In the genomic region with DNA sequence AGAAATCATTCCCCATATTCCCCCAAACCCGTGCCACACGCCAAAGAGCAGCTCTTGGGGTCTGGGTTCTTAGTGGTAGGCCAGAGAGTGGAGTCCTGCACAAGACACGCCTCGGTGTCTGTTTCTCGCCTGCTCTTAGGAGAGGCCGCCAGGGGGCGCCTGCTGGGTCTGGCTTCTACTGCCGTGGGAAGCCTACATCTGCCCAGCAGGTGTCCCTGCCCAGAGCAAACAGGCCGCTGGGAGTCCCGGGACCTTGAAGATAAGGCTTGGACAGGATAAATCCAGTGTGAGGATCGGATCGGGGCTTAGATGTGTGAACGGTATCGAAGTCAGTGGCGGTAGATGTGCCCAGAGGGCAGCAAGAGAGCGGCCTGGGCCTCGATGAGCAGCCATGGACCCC, we compare ENCODE assay signal across 9 mouse cellular contexts. TPM values are rescaled to one million over a fixed set of nuclear protein-coding genes. Genes with fewer than 3 reads are reported as not detected.
DNase-seq lines count a peak whose midpoint lies in the region; ATAC-seq lines count a peak whose summit lies in the region.
"Had no signal": no experiment of that assay in that cellular context is flagged by ENCODE, and none has a peak within 500 bp of the region (broad histone marks: within the 10 kb centered on the region; RNA-seq: fewer than 3 reads in every experiment).

A gene (plus strand): TSS at position 236 of the 400 bp plus-strand sequence.

- peak; percentile 93 for DNase-seq in heart, adult 11 months
- no peak for DNase-seq in heart, postnatal 25 days (ENCODE audit: low spot score)
- DNase-seq in cerebellum, postnatal 4 days (ENCODE audit: low spot score in 2 of 2), result peak; percentile 46 to 64
- peak; percentile 48 for DNase-seq in gastrocnemius, postnatal 25 days
- peak; percentile 70 for DNase-seq in left cerebral cortex, postnatal 4 days
- DNase-seq in midbrain, embryonic 14.5 days, result peak; percentile 83
- peak; percentile 44 to 68 for DNase-seq in spleen, postnatal 14 days (ENCODE audit: low spot score in 2 of 2)

- no peaks in the 10 kb centered on the region for H3K9me3 ChIP-seq in intestine, embryonic 16.5 days (ENCODE audit: control insufficient read depth, low read length)
- no peaks in the 10 kb centered on the region for H3K9me3 ChIP-seq in midbrain, embryonic 14.5 days (ENCODE audit: control insufficient read depth, low read length)

- H3K36me3 ChIP-seq in intestine, embryonic 16.5 days (ENCODE audit: control insufficient read depth, insufficient read depth, low read length), result no peaks in the 10 kb centered on the region
- no peaks in the 10 kb centered on the region for H3K36me3 ChIP-seq in midbrain, embryonic 14.5 days (ENCODE audit: control insufficient read depth, insufficient read depth, low read length)

- H3K4me3 ChIP-seq in intestine, embryonic 16.5 days (ENCODE audit: low read length), result peak within 1 kb of the TSS; percentile 47
- H3K4me3 ChIP-seq in midbrain, embryonic 14.5 days (replicated peaks; ENCODE audit: low read depth, low read length), result no peak within 1 kb of the TSS
- H3K4me3 ChIP-seq: myocyte had no signal

- WGBS in intestine, embryonic 16.5 days, result 5% methylated on average over 17 of the region's 17 CpGs
- 5% methylated on average over 17 of the region's 17 CpGs for WGBS in midbrain, embryonic 14.5 days

- H3K27me3 ChIP-seq in intestine, embryonic 16.5 days (replicated peaks; ENCODE audit: control insufficient read depth, insufficient read depth, low read length), result peaks cover 44% of the 10 kb centered on the region
- peaks cover 89% of the 10 kb centered on the region for H3K27me3 ChIP-seq in midbrain, embryonic 14.5 days (ENCODE audit: control insufficient read depth, insufficient read depth, low read length)

- H3K9ac ChIP-seq in intestine, embryonic 16.5 days (ENCODE audit: low read depth, low read length), result no peak within 1 kb of the TSS
- no peak within 1 kb of the TSS for H3K9ac ChIP-seq in midbrain, embryonic 14.5 days (replicated peaks; ENCODE audit: low read length)

- H3K4me2 ChIP-seq in intestine, embryonic 16.5 days (ENCODE audit: low read depth, low read length), result peak within 1 kb of the TSS; percentile 75
- H3K4me2 ChIP-seq in midbrain, embryonic 14.5 days (ENCODE audit: low read length), result no peak within 1 kb of the TSS

- H3K27ac ChIP-seq in intestine, embryonic 16.5 days (ENCODE audit: low read length), result no peak within 1 kb of the TSS
- H3K27ac ChIP-seq in midbrain, embryonic 14.5 days (replicated peaks; ENCODE audit: low read depth, low read length), result no peak within 1 kb of the TSS

- peak; percentile 64 for ATAC-seq in intestine, embryonic 16.5 days
- no peak for ATAC-seq in midbrain, embryonic 14.5 days (ENCODE audit: low FRiP score, low TSS enrichment)

- peaks cover 25% of the 10 kb centered on the region for H3K4me1 ChIP-seq in intestine, embryonic 16.5 days (ENCODE audit: control insufficient read depth, insufficient read depth, low read length)
- peaks cover 7% of the 10 kb centered on the region for H3K4me1 ChIP-seq in midbrain, embryonic 14.5 days (ENCODE audit: control insufficient read depth, insufficient read depth, low read length)

- intact Hi-C loops in heart, postnatal 25 days (cut with DNase I), result no loop called here
- intact Hi-C loops in left cerebral cortex, postnatal 4 days (cut with DNase I), result no loop called here

RNA-seq across cellular contexts. Expression of the gene that starts here (rescaled TPM):
- not detected for total RNA-seq in heart, postnatal 25 days (2021)
- total RNA-seq in gastrocnemius, postnatal 25 days (2021), result not detected
- polyA plus RNA-seq in intestine, embryonic 16.5 days (2015; fragmentation: Nextera tagmentation; extraction: Ambion mirVana), result 25.1 and 25.4 TPM in 2 replicates
- under 1 TPM; 0.24 to 0.40 TPM for total RNA-seq in left cerebral cortex, postnatal 4 days (2021)
- not detected in 2 replicates for polyA plus RNA-seq in midbrain, embryonic 14.5 days (2014; fragmentation: Nextera tagmentation; extraction: Ambion mirVana)

Comparison
In these comparisons a context has a peak if more than half of its experiments do, and no peak if none do; other contexts are left out.
1. RNA of the gene that starts here (polyA plus RNA-seq): 25.1 to 25.4 TPM in intestine, embryonic 16.5 days; not detected in midbrain, embryonic 14.5 days; every median in the first group is over 10 times any median in the second.
2. Peak in DNase-seq in gastrocnemius, postnatal 25 days; RNA of the gene not detected or under 1 TPM.
3. Peak in DNase-seq in left cerebral cortex, postnatal 4 days; RNA of the gene not detected or under 1 TPM.
4. Peak in DNase-seq in midbrain, embryonic 14.5 days; RNA of the gene not detected or under 1 TPM.